Mouse (Mus musculus) heart, postnatal 25 days (tissue): ENCODE results near the gene Paxx. TPM values are rescaled to one million over a fixed set of nuclear protein-coding genes. Genes with fewer than 3 reads are reported as not detected.

ENCODE experiments used
- DNase-seq: peaks from one replicate; pipeline ENCODE4 v3.0.0; 2022; ENCODE audit warnings: low spot score
- intact Hi-C: fragments of 180-260 bp; cut with DNase I; formaldehyde crosslinking; loops from one replicate; pipeline ENCODE4 v1.15.1; 2025
- total RNA-seq, 2 experiments: library from RNA; stranded (reverse); gene quantifications; 2 replicates each; pipeline ENCODE4 v1.2.3; 2021

Gene Paxx
- 10 to 100 TPM; 17.4 to 20.8 TPM for total RNA-seq

DNA sequence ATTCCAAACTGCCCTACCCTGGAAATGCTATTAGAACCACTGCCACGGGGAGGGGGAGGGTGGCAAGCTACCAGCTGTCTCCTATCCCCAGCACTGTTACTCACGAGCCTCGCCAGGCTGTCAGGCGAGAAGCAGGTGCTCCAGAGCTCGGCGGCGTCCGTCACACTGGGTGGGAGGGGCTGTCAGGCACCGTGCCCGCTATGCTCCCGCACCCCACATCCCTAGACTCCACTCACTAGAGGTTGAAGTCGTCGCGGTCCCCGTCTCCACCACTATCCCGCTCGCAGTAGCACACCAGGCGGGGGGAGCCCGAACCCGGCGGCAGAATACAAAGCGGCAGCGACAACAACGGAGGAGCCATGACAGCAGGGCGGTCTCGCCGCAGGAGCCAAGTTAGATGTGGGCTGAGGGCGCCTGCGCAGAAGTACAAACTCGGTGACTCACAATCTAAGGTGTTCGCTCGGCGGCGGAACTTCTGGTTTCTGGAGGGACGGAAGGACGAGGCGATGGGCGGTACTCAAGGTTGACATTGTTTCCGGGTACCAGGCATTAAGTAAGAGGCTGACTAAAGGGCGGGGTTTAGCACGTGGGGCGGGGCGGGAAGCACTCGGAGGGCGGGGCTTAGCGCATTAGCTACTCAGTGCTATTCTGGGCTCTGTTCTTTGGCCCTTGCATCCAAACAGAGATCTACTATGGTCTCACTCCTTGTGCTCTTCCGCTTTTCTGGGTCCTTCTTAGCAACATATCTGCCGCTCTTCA, at the start of gene Paxx:
Gene Paxx (minus strand): TSS at position 544 of the 759 bp plus-strand sequence.
- intact Hi-C loops: no loop called here
- peak; percentile 90 for DNase-seq

GRCm38 (mm10) chr2:25509912-25510311, 49.0 kb upstream of the Paxx start:
- DNase-seq: no peak
- intact Hi-C loops: loop anchor here (2.0 to 10.0 kb wide), 2 partner anchors 41 to 1395 kb away; partner anchors contain the start of gene Surf6

- intact Hi-C loops: loop anchor here (10.0 kb wide), 1 partner anchor 1398 kb away; the partner anchor contains the start of gene Surf6
- DNase-seq: no peak
These were observed 46.1 kb upstream of the Paxx start for GRCm38 (mm10) chr2:25506964-25507363.

GRCm38 (mm10) chr2:25505860-25506259, 45.0 kb upstream of the Paxx start:
- DNase-seq: no peak
- intact Hi-C loops: loop anchor here (10.0 kb wide), 1 partner anchor 1399 kb away; the partner anchor contains the start of gene Surf6

DNA sequence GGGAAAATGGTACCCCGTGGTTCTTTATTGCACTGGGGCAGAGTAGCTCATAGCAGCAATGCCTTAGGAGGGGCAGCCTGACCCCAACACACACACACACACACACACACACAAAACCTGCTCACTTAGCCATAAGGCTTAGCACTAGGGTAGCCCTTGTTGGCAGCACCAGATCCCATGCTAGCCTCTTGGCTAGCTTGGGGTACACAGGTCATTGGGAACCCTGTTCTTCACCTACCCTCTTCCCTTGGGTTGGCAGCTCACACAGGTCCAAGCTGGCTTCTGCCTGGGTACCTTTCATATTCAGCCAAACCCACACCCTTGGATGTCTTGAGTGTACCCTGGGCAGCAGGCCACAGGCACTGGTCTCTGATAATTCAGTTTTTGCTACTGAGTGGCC, 44.1 kb upstream of the Paxx start:
- intact Hi-C loops: loop anchor here (10.0 kb wide), 1 partner anchor 1400 kb away; the partner anchor contains the start of gene Surf6
- no peak for DNase-seq

- intact Hi-C loops: loop anchor here (10.0 kb wide), 1 partner anchor 1400 kb away; the partner anchor contains the start of gene Surf6
These were observed 43.6 kb upstream of the Paxx start for GRCm38 (mm10) chr2:25504538-25504937.

DNA sequence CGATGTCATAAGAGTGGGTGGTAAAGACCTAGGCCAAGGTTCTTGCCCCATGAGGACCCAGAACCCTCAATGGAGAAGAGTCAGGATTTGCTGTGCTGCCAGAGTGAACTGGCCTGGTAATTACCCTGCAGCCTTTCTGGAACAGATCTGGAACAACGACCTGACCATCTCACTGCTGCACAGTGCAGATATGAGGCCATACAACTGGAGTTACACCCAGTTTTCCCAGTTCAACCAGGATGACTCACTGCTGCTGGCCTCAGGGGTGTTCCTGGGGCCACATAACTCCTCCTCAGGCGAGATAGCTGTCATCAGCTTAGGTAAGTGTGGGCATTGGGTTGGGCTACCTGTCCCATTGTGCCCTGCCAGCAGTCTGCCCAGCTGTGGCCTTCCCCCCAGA, 41.8 kb upstream of the Paxx start:
- intact Hi-C loops: loop anchor here (10.0 kb wide), 1 partner anchor 1402 kb away; the partner anchor contains the start of gene Surf6
- no peak for DNase-seq

More at GRCm38 (mm10) chr2:25504538-25504937, 43.6 kb upstream of the Paxx start:
- no peak for DNase-seq

- intact Hi-C loops: loop anchor here (10.0 kb wide), 1 partner anchor 1403 kb away; the partner anchor contains the start of gene Surf6
- DNase-seq: no peak
These were observed 40.9 kb upstream of the Paxx start, which contains the start of gene C8g for GRCm38 (mm10) chr2:25501593-25502486. C8g (minus strand) TSS chr2:25501719.

GRCm38 (mm10) chr2:25500576-25501405, 39.9 kb upstream of the Paxx start, which contains the start of gene Fbxw5:
Fbxw5 (plus strand) TSS chr2:25500750.
- DNase-seq: peak; percentile 75
- intact Hi-C loops: loop anchor here (10.0 kb wide), 1 partner anchor 1404 kb away; the partner anchor contains the start of gene Surf6

DNA sequence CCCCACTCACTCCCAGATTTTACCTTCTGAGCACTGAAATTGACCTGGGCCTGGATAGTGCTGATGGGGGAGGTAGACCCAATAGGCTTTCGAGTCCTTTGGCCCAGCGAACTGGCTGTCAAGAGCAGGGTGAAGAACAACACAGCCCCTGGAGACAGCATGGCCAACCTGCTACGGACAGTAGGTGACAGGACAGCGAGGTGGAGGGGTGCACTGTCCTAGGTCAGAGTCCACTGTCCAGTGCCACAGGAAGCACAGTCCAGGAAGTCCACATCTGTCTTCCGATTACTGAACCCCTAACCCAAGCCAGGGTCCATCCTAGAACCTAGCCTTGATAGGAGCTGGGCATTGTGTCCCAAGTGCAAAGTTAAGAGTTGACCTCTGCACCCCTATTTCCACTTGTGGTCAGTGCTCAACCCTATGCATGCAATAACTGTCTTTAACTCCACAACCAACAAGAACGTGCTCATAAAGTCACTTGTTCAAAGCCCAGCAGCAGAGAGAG, 39.2 kb upstream of the Paxx start:
- intact Hi-C loops: loop anchor here (10.0 kb wide), 1 partner anchor 1405 kb away; the partner anchor contains the start of gene Surf6
- DNase-seq: no peak

GRCm38 (mm10) chr2:25498622-25499478, 38.0 kb upstream of the Paxx start:
- DNase-seq: no peak
- intact Hi-C loops: no loop called here

GRCm38 (mm10) chr2:25497846-25498575, 37.1 kb upstream of the Paxx start:
- intact Hi-C loops: no loop called here

DNA sequence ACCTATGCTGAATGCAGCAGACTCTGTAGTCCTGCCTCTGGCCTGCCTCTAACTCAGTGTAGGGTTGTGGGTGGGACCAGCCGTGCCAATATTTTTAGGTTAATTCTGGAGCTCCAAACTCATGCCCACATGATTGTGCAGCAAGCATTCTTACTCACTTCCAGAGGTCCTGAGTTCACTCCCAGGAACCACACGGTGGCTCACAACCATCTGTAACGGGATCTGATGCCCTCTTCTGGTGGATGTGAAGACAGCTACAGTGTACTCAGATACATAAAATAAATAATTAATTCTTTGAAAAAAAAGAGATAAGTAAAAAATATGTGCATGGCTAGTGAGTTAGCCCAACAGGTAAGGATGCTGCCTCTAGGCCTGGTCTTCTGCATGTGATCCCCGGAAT, 35.6 kb upstream of the Paxx start:
- intact Hi-C loops: no loop called here
- no peak for DNase-seq

More at GRCm38 (mm10) chr2:25497846-25498575, 37.1 kb upstream of the Paxx start:
- DNase-seq: no peak

DNA sequence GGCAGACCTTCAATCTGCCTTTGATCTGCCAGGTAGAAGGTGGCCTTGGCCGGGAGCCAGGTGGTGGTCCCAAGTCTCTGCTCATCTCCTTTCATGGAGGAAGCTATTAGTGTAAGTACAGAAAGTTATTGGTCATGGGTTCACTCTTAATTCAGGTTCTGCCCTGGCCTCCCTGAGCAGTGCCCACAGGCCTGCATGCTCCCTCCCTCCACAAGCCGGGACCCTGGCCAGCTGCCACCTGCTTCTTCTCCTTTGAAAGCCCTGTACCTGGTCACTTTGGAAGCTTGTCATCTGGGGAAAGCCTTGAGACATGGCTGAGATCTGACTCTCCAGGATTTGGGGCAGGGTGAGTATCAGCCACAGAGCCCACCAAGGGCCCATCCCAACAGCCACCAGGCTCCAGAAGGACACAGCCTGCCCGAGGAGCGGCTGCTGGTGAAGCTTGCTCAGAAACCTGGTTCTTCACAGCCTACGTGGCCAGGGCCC, 32.6 kb upstream of the Paxx start, which contains the start of gene Lcn12:
Gene Lcn12 (minus strand): TSS at position 436 of the 486 bp plus-strand sequence.
- intact Hi-C loops: no loop called here
- DNase-seq: no peak

GRCm38 (mm10) chr2:25492988-25493387, 32.1 kb upstream of the Paxx start:
- DNase-seq: no peak
- intact Hi-C loops: no loop called here

DNA sequence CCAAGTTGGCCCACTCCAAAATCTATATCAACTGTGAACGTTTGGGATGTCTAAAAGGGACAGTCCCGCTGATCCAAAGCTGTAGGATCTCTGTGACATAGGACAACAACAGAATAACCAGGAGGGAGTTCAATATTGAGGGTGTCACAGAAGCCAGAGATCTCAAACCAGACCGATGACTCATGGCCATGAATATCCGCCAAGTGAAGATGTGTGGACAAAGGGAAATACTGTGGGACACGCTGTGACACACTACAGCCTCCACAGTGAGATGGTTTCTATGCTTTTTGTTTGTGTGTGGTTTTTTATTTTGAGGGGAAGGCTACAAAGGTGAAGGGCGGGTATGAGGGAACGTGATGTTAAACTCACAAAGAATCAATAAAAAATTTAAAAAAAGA, 27.8 kb upstream of the Paxx start:
- DNase-seq: no peak
- intact Hi-C loops: no loop called here
